In genomic region chr8:128396968-128397367, GRCm38 (mm10) we compare ENCODE assay signal across 33 mouse cellular contexts. TPM values are rescaled to one million over a fixed set of nuclear protein-coding genes. Genes with fewer than 3 reads are reported as not detected.
DNase-seq lines count a peak whose midpoint lies in the region; ATAC-seq lines count a peak whose summit lies in the region.
"Had no signal": no experiment of that assay in that cellular context is flagged by ENCODE, and none has a peak within 500 bp of the region (broad histone marks: within the 10 kb centered on the region; RNA-seq: fewer than 3 reads in every experiment).

No protein-coding gene starts in this region.

- H3K4me3 ChIP-seq in kidney, embryonic 15.5 days (replicated peaks), result no peak overlapping the region
- peak overlapping the region; percentile 10; the same call in 1 of the 2 replicates for H3K4me3 ChIP-seq in limb, embryonic 10.5 days
- no peak overlapping the region for H3K4me3 ChIP-seq in hindbrain, embryonic 14.5 days (replicated peaks; ENCODE audit: low read length)
- H3K4me3 ChIP-seq: embryonic facial prominence, embryonic 12.5 days; forebrain, embryonic 10.5 days; forebrain, embryonic 15.5 days; heart, embryonic 12.5 days; hindbrain, embryonic 15.5 days; limb, embryonic 15.5 days; liver, embryonic 13.5 days; midbrain, embryonic 13.5 days; neural tube, embryonic 15.5 days had no signal

- 0 out of 2 replicates have a peak, but pooled peaks cover 5% of the 10 kb centered on the region for H3K36me3 ChIP-seq in kidney, embryonic 15.5 days
- H3K36me3 ChIP-seq in limb, embryonic 10.5 days, result no peaks in the 10 kb centered on the region
- no peaks in the 10 kb centered on the region for H3K36me3 ChIP-seq in hindbrain, embryonic 14.5 days (replicated peaks; ENCODE audit: control insufficient read depth, insufficient read depth)
- H3K36me3 ChIP-seq: embryonic facial prominence, embryonic 12.5 days; forebrain, embryonic 10.5 days; forebrain, embryonic 15.5 days; hindbrain, embryonic 15.5 days; limb, embryonic 15.5 days; liver, embryonic 13.5 days; midbrain, embryonic 13.5 days; neural tube, embryonic 15.5 days had no signal

- no peak overlapping the region for H3K4me2 ChIP-seq in kidney, embryonic 15.5 days
- H3K4me2 ChIP-seq in hindbrain, embryonic 14.5 days (replicated peaks), result no peak overlapping the region
- H3K4me2 ChIP-seq: embryonic facial prominence, embryonic 12.5 days; forebrain, embryonic 15.5 days; heart, embryonic 12.5 days; hindbrain, embryonic 15.5 days; limb, embryonic 15.5 days; liver, embryonic 13.5 days; midbrain, embryonic 13.5 days; neural tube, embryonic 15.5 days had no signal

- H3K4me1 ChIP-seq in kidney, embryonic 15.5 days, result peaks cover 42% of the 10 kb centered on the region
- H3K4me1 ChIP-seq in limb, embryonic 10.5 days, result peaks cover 80% of the 10 kb centered on the region
- 0 out of 2 replicates have a peak, but pooled peaks cover 7% of the 10 kb centered on the region for H3K4me1 ChIP-seq in hindbrain, embryonic 14.5 days (replicated peaks; ENCODE audit: control insufficient read depth, insufficient read depth, low read length)

- peak; percentile 29 for DNase-seq in embryo, embryonic 10 days (ENCODE audit: low spot score)
- no peak for DNase-seq in embryo, embryonic 9.5 days (ENCODE audit: extremely low spot score)
- DNase-seq in kidney, postnatal 25 days, result no peak
- peak; percentile 35 for DNase-seq in limb, embryonic 10.5 days (ENCODE audit: low spot score)
- DNase-seq in hindbrain, embryonic 14.5 days (ENCODE audit: low spot score), result no peak
- no peak for DNase-seq in lung, postnatal 4 days
- DNase-seq: adrenal gland, adult 2 months; adrenal gland, postnatal 36 days; cerebellum, adult 9-10 months; cerebellum, postnatal 36 days; gastrocnemius, postnatal 14 days; heart, postnatal 10 days; kidney, adult 2 months; layer of hippocampus, adult 9-11 months; liver, embryonic 13.5 days; lung, adult 18-20 months; retina, postnatal 1 day; right cerebral cortex, postnatal 14 days; thymus, postnatal 14 days had no signal

- H3K27me3 ChIP-seq in kidney, embryonic 15.5 days, result no peaks in the 10 kb centered on the region
- H3K27me3 ChIP-seq in limb, embryonic 10.5 days (ENCODE audit: low read depth, poor library complexity, severe bottlenecking), result no peaks in the 10 kb centered on the region
- H3K27me3 ChIP-seq in hindbrain, embryonic 14.5 days (ENCODE audit: control insufficient read depth, insufficient read depth, low read length), result no peaks in the 10 kb centered on the region
- H3K27me3 ChIP-seq: CH12.LX; embryonic facial prominence, embryonic 12.5 days; forebrain, embryonic 15.5 days; heart, embryonic 12.5 days; hindbrain, embryonic 15.5 days; limb, embryonic 15.5 days; liver, embryonic 13.5 days; midbrain, embryonic 13.5 days; neural tube, embryonic 15.5 days had no signal

- 24% methylated on average over 7 of the region's 7 CpGs for WGBS in kidney, embryonic 15.5 days
- 17% methylated on average over 7 of the region's 7 CpGs for WGBS in limb, embryonic 10.5 days
- 58% methylated on average over 7 of the region's 7 CpGs for WGBS in hindbrain, embryonic 14.5 days

- H3K27ac ChIP-seq in kidney, embryonic 15.5 days, result peak overlapping the region; percentile 13; the same call in 1 of the 2 replicates
- H3K27ac ChIP-seq in limb, embryonic 10.5 days, result peak overlapping the region; percentile 77
- H3K27ac ChIP-seq in hindbrain, embryonic 14.5 days, result no peak overlapping the region
- H3K27ac ChIP-seq: embryonic facial prominence, embryonic 12.5 days; forebrain, embryonic 10.5 days; forebrain, embryonic 15.5 days; hindbrain, embryonic 15.5 days; kidney, postnatal 0 days; limb, embryonic 15.5 days; liver, embryonic 13.5 days; macrophage; midbrain, embryonic 13.5 days; neural tube, embryonic 15.5 days had no signal

- H3K9ac ChIP-seq in kidney, embryonic 15.5 days, result no peak overlapping the region
- no peak overlapping the region for H3K9ac ChIP-seq in hindbrain, embryonic 14.5 days
- H3K9ac ChIP-seq: embryonic facial prominence, embryonic 12.5 days; forebrain, embryonic 15.5 days; heart, embryonic 12.5 days; hindbrain, embryonic 15.5 days; limb, embryonic 15.5 days; liver, embryonic 13.5 days; midbrain, embryonic 13.5 days; neural tube, embryonic 15.5 days had no signal

- H3K9me3 ChIP-seq in kidney, embryonic 15.5 days (replicated peaks), result no peaks in the 10 kb centered on the region
- no peaks in the 10 kb centered on the region for H3K9me3 ChIP-seq in limb, embryonic 10.5 days (replicated peaks)
- no peaks in the 10 kb centered on the region for H3K9me3 ChIP-seq in hindbrain, embryonic 14.5 days (ENCODE audit: control insufficient read depth, low read length)
- H3K9me3 ChIP-seq: embryonic facial prominence, embryonic 12.5 days; forebrain, embryonic 10.5 days; forebrain, embryonic 15.5 days; heart, embryonic 12.5 days; hindbrain, embryonic 15.5 days; limb, embryonic 15.5 days; liver, embryonic 13.5 days; midbrain, embryonic 13.5 days; neural tube, embryonic 15.5 days had no signal

- ATAC-seq in kidney, embryonic 15.5 days (replicated peaks; ENCODE audit: low FRiP score), result no peak
- ATAC-seq in hindbrain, embryonic 14.5 days (ENCODE audit: low FRiP score), result no peak
- ATAC-seq: activated CD4-positive, CD25-positive, alpha-beta regulatory T cell, adult 4 months; forebrain, embryonic 15.5 days; lung, postnatal 0 days; midbrain, embryonic 13.5 days had no signal

RNA-seq across cellular contexts. Expression of gene Nrp1, which starts 38.6 kb away (rescaled TPM):
- polyA plus RNA-seq in kidney, embryonic 15.5 days (2015; fragmentation: Nextera tagmentation; extraction: Ambion mirVana), result 130 and 140 TPM in 2 replicates
- 45.6 and 62.6 TPM in 2 replicates for polyA plus RNA-seq in limb, embryonic 10.5 days (2016; fragmentation: Nextera tagmentation; extraction: Ambion mirVana)
- polyA plus RNA-seq in hindbrain, embryonic 14.5 days (2014; fragmentation: Nextera tagmentation; extraction: Ambion mirVana), result 72.7 and 82.2 TPM in 2 replicates

Comparison
In these comparisons a context has a peak if more than half of its experiments do, and no peak if none do; other contexts are left out.
1. DNase-seq: peak in embryo, embryonic 10 days (single experiment) and limb, embryonic 10.5 days (single experiment); none in embryo, embryonic 9.5 days (single experiment), kidney, postnatal 25 days (0 of 2), hindbrain, embryonic 14.5 days (single experiment) and lung, postnatal 4 days (0 of 2).